Mouse (Mus musculus): ENCODE results near the gene Ercc6. TPM values are rescaled to one million over a fixed set of nuclear protein-coding genes. Genes with fewer than 3 reads are reported as not detected.

Ercc6 gene
- total RNA-seq, 2 experiments from 2014 or later: 10.0 to 13.6 TPM

GRCm38 (mm10) chr14:32561428-32561827, 48.1 kb downstream of the Ercc6 start:
- no peak for DNase-seq (ENCODE audit: low spot score in 2 of 2)

GRCm38 (mm10) chr14:32563661-32564060, 50.3 kb downstream of the Ercc6 start:
- DNase-seq (ENCODE audit: low spot score in 2 of 2): no peak

- no peak for DNase-seq (ENCODE audit: low spot score in 2 of 2)
These were observed 59.2 kb downstream of the Ercc6 start for GRCm38 (mm10) chr14:32572519-32572918.

- no peak for DNase-seq (ENCODE audit: low spot score in 2 of 2)
These were observed 65.1 kb downstream of the Ercc6 start for GRCm38 (mm10) chr14:32578420-32578819.

- DNase-seq (ENCODE audit: low spot score in 2 of 2): no peak
These were observed 70.4 kb downstream of the Ercc6 start for GRCm38 (mm10) chr14:32583696-32584095.

- DNase-seq (ENCODE audit: low spot score in 2 of 2): peak in 1 of 2 experiments; percentile 69
These were observed 73.9 kb downstream of the Ercc6 start for GRCm38 (mm10) chr14:32587013-32587784.

- DNase-seq (ENCODE audit: low spot score in 2 of 2): no peak
These were observed 77.1 kb downstream of the Ercc6 start for GRCm38 (mm10) chr14:32590377-32590776.

- DNase-seq (ENCODE audit: low spot score in 2 of 2): peak; percentile 67 to 83
These were observed 84.2 kb downstream of the Ercc6 start for GRCm38 (mm10) chr14:32597232-32598231.

- DNase-seq (ENCODE audit: low spot score in 2 of 2): no peak
These were observed 85.3 kb downstream of the Ercc6 start for GRCm38 (mm10) chr14:32598437-32599219.

- no peak for DNase-seq (ENCODE audit: low spot score in 2 of 2)
These were observed 86.1 kb downstream of the Ercc6 start, which contains the start of gene Prrxl1 for GRCm38 (mm10) chr14:32599290-32600041. TSS of gene Prrxl1 (plus strand) at chr14:32599407.

GRCm38 (mm10) chr14:32600110-32600509, 86.8 kb downstream of the Ercc6 start:
- no peak for DNase-seq (ENCODE audit: low spot score in 2 of 2)

- DNase-seq (ENCODE audit: low spot score in 2 of 2): no peak
These were observed 92.2 kb downstream of the Ercc6 start for GRCm38 (mm10) chr14:32605508-32605907.

GRCm38 (mm10) chr14:32606316-32606715, 93.0 kb downstream of the Ercc6 start:
- no peak for DNase-seq (ENCODE audit: low spot score in 2 of 2)

- peak; percentile 42 to 50 for DNase-seq (ENCODE audit: low spot score in 2 of 2)
These were observed 96.1 kb downstream of the Ercc6 start for GRCm38 (mm10) chr14:32609392-32609791.

- DNase-seq (ENCODE audit: low spot score in 2 of 2): no peak
These were observed 103.9 kb downstream of the Ercc6 start for GRCm38 (mm10) chr14:32617253-32617652.

- DNase-seq (ENCODE audit: low spot score in 2 of 2): no peak
These were observed 110.9 kb downstream of the Ercc6 start for GRCm38 (mm10) chr14:32624245-32624644.

- no peak for DNase-seq (ENCODE audit: low spot score in 2 of 2)
These were observed 111.5 kb downstream of the Ercc6 start for GRCm38 (mm10) chr14:32624811-32625210.

GRCm38 (mm10) chr14:32627271-32627670, 114.0 kb downstream of the Ercc6 start:
- DNase-seq (ENCODE audit: low spot score in 2 of 2): no peak

GRCm38 (mm10) chr14:32628584-32628983, 115.3 kb downstream of the Ercc6 start:
- DNase-seq (ENCODE audit: low spot score in 2 of 2): no peak

All from gastrocnemius, postnatal 4 days (tissue).